Mouse (Mus musculus) retina, embryonic 14.5 days (tissue): ENCODE results near the gene Srsf10.

Experiments used
- DNase-seq: peaks from one replicate; pipeline ENCODE4 v3.0.0-alpha.2; 2015; ENCODE audit warnings: low spot score

Gene Srsf10

DNA sequence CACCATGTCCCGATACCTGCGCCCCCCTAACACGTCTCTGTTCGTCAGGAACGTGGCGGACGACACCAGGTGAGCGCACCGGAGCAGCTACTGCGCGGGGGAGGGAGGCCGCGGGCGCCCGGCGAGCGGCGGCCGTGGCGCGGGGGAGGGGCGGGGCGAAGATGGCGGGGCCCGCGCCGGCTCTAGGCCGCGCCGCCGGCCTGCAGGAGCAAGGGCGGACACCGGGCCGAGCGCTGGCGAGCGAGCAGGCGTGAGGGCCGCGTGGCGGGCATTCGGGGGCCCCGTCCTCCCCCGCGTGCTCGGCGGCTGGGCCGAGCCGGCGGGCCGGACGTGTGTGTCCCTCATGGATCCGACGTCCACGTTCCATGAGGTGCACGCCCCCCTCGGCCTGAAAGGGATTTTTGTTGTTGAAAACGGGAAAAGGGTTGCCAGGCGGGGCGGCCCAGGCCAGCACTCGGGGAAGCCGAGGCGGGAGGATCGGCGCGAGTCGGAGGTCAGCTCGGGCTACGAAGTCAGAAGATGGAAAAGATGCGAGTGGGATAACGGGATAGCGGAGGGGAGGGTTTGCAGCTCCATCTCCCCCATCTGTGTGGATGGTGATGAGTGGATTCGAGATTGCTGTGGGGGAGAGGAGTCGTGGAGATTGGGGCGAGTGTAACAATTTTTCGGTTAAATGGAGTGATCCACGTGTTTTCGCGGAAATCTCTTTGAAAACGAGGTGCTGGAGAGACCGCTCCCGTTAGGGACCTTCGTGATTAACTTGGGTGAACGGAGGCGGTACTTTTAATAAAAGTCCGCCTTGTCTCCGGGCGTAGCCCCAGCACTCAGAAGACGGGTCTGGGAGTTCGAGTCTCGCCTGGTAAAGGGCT, 910 bp downstream of the Srsf10 start:
- DNase-seq, result peak; percentile 68

DNA sequence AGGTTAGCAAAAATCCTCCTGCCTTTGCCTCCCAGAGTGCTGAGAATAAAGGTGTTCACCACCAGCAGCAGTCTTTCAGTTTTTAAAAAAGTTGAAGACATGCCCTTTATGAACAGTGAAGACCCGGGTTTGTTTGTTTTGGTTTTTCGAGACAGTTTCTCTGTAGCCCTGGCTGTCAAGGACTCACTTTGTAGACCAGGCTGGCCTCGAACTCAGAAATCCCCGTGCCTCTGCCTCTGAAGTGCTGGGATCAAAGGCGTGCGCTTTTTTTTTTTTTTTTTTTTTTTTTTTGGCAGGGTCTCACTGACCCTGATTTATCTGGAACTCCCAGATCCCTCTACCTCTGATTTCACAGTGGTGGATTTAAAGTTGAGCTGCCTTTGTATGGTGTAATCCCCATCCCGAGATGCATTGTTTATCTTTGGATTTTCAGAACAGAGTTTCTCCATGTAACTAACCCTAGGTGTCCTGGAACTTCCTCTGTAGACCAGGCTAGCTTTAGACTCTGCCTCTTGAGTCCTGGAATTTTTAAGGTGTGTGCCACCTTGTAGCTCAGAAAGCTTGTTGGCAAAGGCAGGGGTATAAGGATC, 2.1 kb downstream of the Srsf10 start:
- DNase-seq, result no peak

DNA sequence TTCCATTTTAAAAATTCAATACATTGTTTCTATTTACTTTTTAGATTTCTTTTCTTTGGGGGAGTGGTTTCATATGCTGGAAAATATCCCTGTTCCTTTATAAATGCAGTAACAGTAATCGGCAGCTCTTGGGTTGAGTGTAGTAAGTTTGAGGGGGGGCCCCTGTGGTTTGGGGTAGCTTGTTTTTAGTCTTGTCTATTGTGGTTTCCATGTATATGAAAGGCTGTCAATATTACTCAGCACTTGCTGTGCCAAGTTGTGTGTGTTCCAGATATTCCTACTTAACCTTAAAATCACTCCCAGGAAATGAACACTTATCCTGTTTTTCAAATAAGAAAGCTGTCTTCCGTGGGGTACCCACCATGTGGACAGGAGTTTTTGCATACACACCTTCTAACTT, 13.4 kb downstream of the Srsf10 start:
- DNase-seq, result no peak

DNA sequence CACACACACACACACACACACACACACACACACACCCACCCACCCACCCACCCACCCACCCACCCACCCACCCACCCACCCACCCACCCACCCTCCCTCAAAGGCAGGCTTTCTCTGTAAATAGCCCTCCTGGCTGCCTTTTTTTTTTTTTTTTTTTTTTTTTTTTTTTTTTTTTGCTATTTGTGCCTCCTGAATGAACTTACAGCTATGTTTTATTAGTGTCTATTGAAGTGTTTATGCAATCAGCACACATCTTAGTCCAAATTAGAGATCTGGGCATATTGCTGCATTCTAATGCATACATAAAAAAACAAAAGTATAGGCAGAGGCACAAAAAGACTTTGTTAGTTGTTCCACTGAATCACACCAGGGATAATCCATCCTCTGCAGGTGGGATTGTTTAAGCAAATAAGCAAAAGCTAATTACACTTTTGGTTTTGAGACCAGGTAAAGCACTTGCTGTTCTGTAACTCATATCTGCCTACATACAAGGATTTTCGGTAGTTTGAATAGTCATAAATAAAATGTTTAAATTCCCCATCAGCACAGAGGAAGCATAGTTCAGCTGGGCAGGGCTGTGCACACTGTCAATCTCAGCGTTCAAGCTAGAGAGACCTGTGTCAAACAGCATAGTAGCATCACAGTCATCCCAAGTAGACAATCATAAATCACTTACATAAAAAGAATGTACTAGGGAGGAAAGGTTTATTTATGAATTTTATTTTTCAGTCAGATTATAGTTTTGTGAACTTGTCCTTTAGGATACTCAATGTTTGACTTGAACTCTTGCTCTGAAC, 14.9 kb downstream of the Srsf10 start:
- DNase-seq, result no peak

DNA sequence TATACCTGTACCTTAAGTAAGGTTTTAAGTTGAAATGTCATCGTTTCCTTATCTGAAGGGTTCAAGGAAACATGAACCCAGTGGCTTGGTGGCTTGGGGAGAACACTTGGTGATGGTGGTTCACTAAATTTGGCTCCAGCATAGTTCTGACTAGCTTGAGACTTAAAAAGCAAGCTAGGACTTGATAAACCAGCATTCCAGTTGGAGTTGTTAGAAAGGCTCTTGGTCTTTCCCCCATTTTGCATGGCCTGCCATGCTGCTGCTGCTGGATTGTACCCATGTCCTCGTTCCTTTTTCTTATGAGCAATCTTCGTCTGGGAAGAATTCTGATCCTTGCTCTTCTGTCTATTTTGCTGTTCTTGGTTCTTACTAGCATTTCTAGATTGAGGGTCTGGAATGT, 16.5 kb downstream of the Srsf10 start:
- DNase-seq, result no peak

DNA sequence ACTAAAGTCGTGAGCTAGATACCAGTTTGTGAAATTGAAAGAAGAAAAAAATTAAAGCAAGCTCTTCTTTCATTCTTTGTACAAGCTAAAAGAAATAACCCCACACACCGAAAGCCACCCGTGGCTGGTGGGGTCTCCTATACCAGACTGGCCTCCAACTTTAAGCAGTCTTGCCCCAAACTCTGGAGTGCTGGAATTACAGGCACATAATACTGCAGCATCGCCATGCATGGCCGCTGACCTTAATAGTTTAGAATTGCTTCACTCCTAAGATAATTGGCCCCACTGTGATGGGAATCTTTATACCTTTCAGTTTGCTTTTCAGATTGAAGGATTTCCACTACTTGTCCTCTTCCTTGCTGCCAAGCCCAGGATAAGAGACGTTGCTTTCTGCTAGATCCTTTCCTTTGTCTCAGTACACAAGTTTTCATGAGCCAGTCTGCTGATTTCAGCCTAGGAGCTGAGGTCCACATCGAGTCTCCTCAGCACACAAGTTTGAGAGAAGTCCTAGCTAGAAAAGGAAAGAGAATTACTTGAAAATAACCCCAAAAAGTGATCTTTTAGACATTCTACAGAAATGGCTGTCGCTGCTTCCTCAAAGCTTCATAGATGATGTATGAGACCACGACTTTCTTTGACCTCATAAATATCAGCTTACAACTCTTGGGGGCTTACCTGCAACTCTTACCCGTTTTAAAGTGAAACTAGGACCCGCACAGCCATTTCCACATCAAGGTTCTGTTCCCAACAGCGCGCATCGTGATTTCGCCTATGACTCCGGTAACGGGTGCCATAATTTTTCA, 17.2 kb downstream of the Srsf10 start:
- no peak for DNase-seq

DNA sequence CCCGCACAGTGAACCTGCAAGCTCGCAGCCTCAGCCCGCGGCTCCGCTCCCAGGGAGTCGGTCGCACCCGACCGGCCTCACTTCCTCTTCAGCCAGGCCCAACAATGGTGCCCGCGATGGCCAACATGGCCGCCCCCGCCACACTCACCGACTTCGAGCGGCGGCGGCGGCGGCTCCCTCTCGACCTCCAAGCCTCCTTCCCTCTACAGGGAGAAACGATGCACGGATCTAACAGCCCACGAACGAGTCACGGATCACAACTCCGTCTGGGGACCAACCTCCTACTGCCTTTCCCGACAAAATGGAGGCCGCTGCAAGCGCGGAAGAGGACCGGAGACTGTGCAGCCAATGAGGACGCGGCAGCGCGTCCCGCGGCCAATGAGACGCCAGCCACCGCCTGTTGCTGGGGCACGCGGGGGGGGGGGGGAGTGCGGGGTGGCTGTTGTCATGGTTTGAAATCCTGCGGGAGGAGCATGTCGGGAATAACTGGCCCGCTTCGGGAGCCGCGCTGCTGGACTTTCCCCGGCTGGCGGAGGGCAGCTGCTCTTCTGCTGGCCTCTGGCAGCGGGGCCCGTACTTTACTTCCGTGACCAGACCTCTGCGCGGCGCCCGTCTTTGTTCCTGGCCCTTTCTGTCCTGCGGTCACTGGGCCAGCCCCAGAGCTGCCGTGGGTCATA, 18.1 kb downstream of the Srsf10 start, which contains the start of gene Pnrc2:
Gene Pnrc2 (minus strand): TSS at position 325 of the 677 bp plus-strand sequence.
- peak; percentile 93 for DNase-seq

DNA sequence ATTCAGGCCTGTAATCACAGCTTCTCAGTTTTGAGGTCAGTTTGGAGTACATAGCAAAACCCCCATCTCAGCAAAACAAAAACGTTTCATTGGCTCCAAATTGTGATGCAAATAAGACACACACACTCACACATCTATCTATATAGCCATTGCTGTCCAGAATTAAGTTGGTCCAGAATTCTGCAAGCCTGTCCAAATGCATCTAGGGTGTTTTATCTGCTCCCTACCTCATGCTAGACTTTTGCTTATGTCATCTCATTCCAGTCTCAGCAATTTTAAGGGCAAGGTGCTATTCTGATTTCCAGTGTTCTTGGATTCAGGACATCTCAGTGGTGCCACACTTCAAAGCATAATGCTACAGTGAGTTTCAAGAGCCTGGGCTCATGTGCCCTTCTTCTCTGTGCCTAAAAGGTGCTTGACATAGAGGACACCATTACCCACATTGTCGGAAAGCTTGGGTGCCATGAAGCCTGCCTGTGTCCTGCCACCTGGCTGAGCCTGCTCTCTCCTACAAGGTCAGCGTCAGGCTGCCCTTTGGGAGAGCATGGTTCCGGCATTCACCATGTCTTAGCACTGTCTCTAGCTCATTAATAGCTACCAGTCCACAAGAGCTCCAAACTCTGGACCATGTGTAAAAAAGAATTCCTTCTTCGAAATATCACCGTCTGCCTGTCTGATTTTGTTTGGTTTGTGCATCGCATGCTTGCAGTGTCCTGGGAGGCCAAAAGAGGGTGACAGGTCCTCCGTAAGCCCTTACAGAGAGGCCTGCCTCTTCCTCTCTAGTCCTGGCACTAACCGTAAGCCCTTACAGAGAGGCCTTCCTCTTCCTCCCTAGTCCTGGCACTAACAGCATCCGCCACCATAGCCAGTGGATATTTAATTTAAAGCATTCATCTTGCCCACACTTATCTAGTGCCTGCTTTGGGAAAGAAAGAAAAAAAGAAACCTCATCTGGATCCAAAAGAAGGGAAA, 19.3 kb downstream of the Srsf10 start:
- DNase-seq, result no peak

DNA sequence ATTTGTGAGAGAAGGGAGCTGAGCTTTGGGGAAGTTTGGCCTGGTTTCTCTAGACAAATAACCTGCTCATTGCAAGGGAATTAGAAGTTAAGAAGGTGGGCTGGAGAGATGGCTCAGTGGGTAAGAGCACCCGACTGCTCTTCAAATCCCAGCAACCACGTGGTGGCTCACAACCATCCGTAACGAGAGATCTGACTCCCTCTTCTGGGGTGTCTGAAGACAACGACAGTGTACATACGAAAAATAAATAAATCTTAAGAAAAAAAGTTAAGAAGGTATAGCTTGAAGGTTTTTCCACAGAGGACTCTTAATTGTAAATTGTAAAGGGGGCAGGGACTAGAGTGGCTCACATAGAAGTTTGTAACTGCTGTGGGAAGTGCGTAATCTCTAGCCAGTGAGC, 20.0 kb downstream of the Srsf10 start:
- DNase-seq, result no peak

DNA sequence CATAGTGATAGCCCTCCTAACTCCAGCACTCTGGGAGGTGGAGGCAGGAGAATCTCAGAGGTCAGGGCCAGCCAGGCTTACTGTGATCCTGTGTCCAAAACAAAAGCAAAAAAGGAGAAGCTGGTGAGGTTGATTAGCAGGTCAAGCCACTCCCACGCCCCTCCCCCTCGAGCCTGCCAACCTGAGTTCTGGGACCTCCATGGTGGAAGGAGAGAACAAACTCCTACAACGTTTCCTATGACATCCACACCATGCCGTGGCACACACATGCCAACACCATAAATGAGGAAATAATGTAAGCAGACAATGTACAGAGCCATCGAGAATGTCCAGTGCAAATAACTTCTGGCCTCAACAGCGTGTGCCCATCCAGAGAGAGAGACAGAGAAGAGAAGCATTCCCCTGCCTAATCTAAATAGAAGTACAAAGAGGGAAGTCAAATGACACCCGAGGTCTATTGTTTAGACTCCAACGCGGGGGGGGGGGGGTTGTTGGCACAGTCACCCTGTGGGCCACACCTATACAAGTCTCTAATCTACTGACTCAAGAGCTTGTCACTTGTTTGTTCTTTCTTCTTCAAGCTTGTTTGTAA, 20.5 kb downstream of the Srsf10 start:
- DNase-seq, result peak; percentile 63

DNA sequence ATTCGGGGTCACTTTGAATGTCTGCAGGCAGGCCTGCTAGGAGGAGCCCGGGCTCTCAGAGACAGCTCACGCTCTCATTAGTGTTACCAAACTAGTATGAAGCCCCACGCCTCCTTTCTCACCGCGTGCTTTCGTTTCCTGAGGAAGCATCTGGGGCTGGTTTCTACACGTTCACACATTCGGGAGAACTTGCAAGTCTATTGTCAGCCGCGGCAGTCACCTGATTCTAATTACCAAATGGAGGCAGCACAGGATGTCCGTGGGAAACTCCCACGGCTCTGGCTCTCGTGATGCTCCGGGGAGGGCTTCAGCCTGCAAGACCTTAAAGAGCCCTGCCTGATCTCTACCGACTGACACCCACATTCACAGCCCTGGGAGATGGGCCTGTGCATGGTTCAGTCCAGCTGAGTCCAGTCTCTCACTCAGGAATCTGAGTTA, 21.1 kb downstream of the Srsf10 start:
- DNase-seq, result peak; percentile 54

DNA sequence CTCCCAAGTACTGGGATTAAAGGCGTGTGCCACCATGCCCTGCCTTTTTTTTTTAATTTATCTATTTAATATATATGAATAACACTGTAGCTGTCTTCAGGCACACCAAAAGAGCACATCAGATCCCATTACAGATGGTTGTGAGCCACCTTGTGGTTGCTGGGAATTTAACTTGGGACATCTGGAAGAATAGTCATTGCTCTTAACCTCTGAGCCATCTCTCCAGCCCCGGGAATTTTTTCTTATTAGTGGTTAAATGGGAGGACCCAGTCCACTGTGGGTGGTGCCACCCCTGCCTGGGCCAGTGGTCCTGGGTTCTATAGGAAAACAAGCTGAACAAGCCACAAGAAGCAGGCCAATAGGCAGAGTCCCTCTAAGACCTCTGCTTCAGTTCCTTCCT, 22.2 kb downstream of the Srsf10 start:
- no peak for DNase-seq

DNA sequence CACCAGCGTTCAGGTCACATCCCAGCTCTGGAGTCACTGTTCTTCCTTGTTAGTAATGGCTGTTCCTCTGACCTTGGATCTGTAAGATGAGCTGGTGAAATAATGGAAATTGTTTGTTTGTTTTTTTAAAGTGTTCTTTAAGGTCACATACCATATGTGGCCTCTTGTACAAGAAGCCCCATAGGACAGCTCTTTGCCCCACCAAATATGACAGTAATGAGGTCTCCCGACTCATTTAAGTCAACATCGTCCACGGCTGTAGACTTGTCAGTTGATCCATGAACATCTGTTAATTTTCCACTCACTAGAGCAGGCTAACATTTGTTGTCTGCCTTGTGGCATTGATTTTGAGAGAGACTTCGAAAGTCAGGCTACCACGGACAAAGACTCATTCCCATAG, 23.5 kb downstream of the Srsf10 start:
- no peak for DNase-seq

DNA sequence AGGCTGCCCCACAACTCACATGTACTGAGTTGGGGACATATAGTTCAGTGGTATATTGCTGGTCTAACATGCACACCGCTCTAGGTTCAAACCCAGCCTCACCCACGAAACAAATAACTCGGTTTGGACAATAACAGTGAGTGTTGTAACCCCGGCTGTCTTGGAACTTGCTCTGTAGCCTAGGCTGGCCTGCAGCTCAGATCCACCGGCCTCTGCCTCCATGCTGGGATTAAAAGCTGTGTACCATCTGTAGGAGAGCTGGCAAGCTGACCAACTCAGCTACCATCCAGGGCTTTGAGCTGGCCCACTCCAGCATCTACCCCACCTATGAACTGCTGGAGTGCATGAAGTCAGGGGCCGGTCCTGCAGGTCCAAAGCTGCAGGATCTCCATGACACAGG, 24.5 kb downstream of the Srsf10 start:
- DNase-seq, result no peak

DNA sequence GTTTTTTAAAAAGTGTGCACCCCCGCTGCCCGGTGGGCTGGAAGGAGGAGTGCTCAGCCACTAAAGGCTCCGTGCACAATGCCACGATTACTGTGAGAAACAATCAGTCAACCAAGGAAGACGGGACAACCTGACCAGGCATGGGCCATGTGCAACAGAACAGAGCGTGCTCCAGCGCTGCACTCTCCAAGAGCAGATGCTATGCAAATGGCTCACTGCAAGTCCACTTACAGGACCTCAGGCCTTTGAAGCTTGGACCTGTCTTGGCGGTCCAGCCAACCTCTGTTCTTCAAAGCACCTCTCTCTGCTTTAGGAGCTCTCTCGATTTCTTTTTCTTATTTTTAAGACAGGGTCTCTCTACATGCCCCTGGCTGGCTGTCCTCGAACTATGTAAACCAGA, 25.0 kb downstream of the Srsf10 start:
- no peak for DNase-seq

DNA sequence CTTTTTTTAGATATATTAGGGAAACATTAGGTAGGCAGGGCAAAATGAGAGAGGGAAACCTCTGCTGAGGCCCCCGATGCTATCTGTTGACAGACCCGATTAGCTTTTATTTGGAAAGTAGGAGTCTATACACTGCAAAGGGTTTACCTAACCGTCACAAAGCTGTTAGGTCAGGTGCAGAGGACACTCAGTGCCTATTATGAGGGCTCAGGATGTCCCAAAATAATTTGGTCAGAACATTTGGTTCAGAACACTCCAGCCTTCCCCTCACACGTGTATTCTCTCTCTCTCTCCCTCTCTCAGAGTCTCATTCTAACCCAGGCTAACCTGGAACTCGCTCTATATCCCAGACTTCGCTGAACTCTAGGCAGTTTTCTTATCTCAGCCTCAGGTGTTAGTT, 26.5 kb downstream of the Srsf10 start:
- DNase-seq, result no peak

DNA sequence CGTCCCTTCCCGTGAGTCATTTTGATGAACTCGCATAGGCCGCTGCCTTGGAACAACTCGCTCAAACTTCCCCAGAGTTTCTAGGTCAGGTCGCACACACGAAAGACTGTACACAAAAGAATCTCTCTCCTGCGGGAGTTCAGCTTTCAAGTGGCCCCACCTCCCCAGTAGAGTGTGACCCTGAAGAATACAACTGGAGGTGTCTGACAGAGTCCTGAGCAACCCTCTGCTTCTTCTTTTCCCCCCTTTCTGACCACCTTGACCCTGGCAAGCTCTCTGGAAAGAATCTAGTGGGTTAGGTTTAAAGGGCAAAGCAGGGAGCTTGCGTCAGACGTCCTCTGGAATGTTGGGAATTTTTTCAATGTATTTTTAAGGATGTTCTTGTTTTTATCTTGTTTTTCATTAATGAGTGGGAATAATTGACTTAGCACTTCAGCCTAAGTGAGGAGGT, 27.9 kb downstream of the Srsf10 start:
- peak; percentile 60 for DNase-seq

DNA sequence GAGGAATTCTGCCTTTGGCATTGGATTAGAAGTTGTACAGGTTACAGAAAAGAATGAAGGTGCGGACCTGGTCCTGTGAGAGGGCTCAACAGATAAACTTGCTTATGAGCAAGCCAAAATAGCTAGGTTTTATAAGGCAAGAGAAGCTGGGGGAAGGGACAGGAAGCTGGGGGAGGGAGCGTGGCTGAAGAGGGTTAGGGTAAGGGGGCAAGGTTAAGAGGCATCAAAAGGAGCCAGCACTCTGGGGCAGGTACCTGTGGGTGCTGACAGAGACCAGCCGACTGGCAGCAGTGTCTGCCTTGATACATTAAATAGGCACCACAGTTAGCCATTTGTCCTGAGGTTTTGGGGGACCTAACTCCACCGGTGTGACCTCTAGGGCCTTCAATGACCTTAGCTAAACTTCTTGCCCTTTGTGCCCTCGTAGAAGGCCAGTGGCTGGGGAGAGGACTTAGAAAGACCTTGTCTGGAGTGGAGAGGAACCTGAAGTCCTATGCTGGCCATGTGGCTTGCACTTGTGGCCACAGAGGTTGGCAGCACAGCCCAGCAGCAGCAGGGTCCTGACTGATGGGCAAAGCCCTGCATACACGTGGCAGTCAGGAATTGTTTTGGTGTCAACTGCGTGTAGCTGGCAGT, 28.5 kb downstream of the Srsf10 start:
- DNase-seq, result no peak

DNA sequence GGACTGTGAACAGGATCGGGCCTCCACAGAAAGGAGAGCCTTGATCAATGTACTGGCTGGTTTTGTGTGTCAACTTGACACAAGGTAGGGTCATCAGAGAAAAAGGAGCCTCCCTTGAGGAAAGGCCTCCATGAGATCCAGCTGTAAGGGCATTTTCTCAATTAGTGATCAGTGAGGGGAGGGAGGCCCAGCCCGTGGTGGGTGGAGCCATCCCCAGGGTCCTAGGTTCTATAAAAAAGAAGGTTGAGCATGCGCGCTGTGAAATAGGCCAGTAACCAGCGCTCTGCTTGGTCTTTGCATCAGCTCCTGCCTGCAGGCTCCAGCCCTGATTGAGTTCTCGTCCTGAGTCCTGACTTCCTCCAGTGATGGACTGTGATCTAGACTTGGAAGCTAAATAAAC, 29.0 kb downstream of the Srsf10 start:
- peak; percentile 80 for DNase-seq
